Mouse (Mus musculus) mouse embryonic stem cell (cell line): ENCODE measurements around the gene Spsb2.
"Not testable (repeated sequence)": the region's sequence is repeated elsewhere in the genome, so short reads cannot be mapped to it uniquely, and the experiment has no call there.

Experiments used
- in situ Hi-C, 2 experiments: fragments of 300-500 bp; cut with MboI; formaldehyde crosslinking; loops; 1 replicate in 1 of 2; 3 replicates in 1 of 2; pipeline ENCODE4 v1.14.3; 2019 to 2020; ENCODE audit warnings: low sequenced_read_pairs in 2 of 2, low pct_unique_long_range_greater_than_20kb in 1 of 2, mixed read lengths in 1 of 2; ENCODE audit not compliant: unreplicated experiment in 1 of 2

The Spsb2 gene

DNA sequence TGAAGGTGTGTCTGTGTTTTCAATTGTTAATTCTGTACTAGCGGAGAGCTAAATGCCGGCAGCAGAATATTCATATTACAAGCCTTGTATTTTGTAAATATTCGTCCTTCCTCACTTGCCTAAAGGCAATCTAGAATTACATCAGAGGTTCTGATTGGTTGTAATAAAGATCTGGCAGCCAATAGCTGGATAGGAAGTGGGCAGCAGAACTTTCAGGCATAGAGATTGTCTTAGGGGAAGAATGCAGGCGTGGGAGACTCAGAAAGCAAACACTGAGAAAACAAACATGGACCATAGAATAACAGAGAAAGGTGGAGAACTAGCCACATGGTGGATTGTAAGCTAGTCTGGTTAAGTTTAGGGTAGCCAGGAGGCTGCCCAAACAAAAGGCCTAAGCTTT is 18.3 kb upstream of the Spsb2 start:
- in situ Hi-C loops, result no loop called here

GRCm38 (mm10) chr6:124791911-124792310 is 16.6 kb upstream of the Spsb2 start:
- in situ Hi-C loops, result no loop called here

DNA sequence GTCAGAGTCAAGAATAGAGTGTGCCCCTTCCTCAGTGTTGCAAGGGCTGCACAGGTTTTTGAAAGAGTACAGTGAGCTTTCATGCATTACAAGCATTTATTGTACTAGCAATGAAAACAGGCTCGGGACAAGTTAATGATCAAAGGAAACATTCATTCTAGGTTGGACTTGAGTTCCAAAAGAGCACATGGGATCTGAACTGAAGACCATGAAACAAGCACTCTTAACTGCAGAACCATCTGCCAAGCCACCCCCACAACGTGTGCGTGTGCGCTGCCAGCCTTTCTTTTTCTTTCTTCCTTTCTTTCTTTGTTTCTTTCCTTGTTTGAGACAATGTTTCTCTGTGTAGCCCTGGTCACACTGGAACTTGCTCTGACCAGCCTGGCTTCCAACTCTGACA is 12.7 kb upstream of the Spsb2 start:
- in situ Hi-C loops, result no loop called here

- in situ Hi-C loops, result no loop called here
Measured at GRCm38 (mm10) chr6:124796200-124796599, 12.3 kb upstream of the Spsb2 start.

GRCm38 (mm10) chr6:124802400-124802799 is 6.1 kb upstream of the Spsb2 start:
- in situ Hi-C loops, result not testable (repeated sequence)

- in situ Hi-C loops, result no loop called here
Measured at GRCm38 (mm10) chr6:124803061-124803460, 5.4 kb upstream of the Spsb2 start.

- in situ Hi-C loops, result not testable (repeated sequence)
Measured at GRCm38 (mm10) chr6:124803691-124804090, 4.8 kb upstream of the Spsb2 start.

DNA sequence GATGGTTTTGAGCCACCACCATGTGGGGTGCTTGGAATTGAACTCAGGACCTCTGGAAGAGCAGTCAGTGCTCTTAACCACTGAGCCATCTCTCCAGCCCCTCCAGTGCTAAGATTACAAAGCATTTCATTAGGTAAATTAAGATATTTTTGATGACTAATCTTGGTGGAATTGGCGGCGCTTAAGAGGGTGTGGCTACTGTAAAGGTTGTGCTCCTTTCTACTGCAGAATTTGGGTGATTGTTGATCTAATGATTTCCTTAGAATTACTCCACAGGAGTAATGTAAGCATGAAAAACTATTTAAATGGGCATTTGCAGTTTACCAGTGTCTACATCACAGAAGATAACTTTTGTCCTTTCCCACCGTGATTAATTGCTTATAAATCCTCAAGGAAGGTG is 4.1 kb upstream of the Spsb2 start:
- in situ Hi-C loops, result no loop called here

DNA sequence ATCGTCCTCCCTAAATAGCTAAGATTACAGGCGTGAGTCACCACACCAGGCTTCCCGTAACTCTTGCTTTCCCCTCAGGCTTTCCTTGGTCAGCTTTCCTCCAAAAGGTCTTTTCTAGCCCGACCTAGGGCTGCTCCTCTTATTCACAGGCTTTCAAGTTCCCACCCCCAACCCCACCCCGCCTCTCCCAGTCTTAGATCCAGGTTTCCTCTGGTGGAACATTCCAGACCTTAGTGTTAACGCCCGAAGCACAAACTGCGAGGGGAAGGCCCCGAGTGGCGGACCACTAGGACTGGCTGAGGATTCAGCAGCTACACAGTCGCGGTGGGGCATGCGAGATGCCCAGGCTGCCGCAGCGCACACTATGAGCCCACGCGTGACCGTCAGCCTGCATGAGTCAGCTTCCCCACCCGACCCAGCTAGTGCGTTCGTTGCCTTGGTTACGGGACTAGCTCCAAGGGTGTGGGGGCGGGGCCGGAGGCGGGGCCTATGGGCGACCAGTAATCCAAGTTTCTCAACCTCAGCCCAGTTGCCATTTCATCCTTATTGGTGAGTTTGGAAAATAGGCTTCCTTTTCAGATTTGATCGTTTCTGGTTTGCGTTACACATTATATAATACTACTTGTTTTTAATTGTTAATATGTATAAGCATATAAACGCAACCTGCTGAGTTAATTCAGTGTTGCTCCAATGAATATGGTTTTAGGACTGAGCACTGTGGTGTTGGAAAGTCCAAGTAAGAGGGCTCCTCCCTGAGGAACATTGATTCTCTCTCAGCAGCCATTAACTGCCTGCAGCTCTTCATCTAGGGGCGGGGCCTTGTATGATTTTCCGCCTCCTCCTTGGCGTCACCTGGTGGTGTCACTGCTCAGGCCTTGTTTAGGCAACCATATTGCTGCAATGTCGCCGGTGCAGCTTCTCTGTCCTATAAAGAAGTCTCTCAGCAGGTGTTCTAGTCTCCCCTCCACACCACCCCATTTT is 2.8 kb upstream of the Spsb2 start:
- in situ Hi-C loops, result no loop called here

DNA sequence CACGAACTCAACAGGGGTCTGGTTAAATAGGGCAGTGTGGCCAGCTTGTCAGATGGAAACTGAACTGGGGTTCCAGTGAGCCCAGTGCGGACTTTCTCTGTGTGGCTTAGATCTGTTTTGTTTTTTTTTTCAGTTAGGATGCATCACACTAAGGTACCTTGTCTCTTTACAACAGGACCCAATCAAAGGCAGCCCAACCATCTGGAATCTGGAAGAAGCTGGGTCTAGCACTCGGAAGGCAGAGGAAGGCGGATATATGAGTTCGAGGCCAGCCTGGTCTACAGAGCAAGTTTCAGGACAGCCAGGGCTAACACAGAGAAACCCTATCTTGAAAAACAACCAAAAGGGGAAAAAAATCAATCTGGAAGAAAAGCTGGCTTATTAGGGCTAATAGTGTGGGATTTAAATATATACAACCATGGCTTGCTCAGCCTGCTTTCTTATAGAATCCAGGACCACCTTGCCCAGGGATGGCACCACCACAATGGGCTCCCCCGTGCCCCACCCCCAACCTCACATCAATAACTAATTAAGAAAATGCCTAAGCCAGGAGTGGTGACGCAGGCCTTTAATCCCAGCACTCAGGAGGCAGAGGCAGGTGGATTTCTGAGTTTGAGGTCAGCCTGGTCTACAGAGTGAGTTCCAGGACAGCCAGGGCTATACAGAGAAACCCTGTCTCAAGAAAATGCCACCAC is 1.9 kb upstream of the Spsb2 start:
- in situ Hi-C loops, result no loop called here

GRCm38 (mm10) chr6:124807366-124807765 is 1.1 kb upstream of the Spsb2 start:
- in situ Hi-C loops, result no loop called here

- in situ Hi-C loops, result no loop called here
Measured at GRCm38 (mm10) chr6:124807986-124808357, 489 bp upstream of the Spsb2 start.

GRCm38 (mm10) chr6:124809052-124809774 is 752 bp downstream of the Spsb2 start:
- in situ Hi-C loops, result no loop called here

DNA sequence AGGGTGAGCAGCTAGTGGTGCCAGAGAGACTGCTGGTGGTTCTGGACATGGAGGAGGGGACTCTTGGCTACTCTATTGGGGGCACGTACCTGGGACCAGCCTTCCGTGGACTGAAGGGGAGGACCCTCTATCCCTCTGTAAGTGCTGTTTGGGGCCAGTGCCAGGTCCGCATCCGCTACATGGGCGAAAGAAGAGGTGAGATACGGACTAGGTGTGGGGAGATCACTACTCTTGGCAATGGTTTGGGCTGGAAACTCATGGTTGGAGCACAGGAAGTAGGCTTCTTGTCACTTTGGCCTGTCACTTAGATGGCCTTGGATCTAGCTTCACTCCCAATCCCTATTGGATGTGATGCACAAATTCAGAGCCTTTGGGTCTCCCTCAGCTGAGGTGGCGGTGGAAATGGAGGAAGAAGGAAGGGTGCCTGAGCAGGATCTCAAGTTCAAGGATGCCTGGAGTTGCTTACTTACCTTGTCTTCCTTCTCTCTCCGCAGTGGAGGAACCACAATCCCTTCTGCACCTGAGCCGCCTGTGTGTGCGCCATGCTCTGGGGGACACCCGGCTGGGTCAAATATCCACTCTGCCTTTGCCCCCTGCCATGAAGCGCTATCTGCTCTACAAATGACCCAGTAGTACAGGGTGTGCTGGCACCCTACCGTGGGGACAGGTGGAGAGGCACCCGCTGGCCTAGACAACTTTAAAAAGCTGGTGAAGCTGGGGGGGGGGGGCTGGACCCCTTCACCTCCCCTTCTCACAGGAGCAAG is 1.5 kb downstream of the Spsb2 start:
- in situ Hi-C loops, result no loop called here

DNA sequence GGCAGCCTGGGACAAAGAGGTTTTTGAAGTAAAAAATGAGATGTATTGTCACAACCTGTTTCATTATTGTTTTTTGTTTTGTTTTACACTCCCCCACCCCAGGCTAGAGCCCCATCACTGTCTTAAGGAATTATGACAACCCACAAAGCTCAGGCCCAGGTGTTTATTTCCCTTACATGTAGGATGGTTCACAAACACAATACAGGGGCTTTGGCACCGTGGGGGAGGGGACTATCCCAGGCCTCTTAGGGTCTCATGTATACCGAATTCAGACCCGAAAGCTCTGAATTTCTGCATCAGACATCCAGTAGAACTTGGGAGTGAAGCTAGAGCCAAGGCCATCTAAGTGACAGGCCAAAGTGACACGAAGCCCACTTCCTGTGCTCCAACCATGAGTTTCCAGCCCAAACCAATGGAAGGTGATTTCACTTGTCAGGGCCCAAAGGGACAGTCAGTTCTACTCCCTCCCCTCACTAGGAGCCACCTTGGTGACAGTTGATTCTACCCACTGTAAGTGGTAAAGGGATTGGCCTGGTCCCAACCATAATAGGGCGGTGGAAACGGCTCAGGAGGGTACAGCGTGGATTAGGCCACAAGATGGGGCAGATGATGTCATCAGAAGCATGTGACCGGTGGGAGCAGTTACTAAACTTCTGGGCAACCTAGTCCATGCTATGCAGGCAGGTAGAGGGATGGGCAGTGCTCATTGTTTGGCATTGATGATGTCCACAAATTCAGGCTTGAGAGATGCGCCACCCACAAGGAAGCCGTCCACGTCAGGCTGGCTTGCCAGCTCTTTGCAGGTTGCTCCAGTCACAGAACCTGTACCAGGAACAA is 2.3 kb downstream of the Spsb2 start:
- in situ Hi-C loops, result not testable (repeated sequence)

DNA sequence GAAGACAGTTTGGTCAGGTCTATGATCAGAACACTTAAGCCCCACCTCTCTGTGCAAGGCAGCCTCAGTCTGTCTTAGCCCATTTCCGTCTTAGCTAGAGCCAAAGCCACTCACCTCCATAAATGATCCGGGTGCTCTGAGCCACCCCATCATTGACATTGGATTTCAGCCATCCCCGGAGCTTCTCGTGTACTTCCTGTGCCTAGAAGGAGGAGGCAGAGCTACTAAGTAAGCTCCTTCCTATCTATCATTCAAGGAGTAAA is 2.9 kb downstream of the Spsb2 start:
- in situ Hi-C loops, result no loop called here

DNA sequence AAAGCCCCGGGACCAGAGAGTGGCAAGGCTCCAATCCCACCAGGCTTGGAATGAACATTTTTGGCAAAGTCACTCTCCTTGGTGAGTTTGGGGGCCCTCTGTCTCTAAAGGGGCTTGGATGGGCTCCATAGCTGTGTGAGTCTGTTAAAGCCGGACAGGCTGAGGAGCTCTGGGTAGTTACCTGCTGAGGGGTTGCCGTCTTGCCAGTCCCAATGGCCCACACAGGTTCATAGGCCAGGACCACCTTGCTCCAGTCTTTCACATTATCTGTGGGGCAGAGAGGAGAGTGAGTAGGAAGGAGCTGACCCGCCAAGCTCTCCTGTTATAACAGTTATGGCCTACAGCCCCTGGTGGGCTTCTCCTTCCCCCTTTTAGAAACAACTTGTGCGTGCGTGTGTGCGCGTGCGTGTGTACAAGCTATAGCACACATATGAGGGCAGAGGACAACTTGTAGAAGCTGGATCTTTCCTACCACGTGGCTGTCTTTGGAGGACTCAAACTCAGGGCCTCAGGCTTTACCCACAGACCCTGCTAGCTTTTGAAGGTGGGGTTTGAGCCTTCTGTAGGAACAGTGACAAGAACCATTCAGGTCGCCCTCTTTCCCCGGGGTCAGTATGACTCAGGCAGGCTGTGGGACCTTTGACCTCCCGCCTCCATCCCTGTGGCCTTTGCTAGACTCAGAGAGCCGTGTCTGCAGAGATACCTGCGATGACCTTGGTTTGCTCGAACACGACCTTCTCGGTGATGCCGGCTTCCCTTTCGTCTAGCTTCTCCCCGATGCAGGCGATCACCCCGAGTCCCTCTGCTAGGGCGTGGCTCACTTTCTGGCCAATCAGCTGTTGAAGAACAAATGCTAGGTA is 3.5 kb downstream of the Spsb2 start:
- in situ Hi-C loops, result no loop called here
